Mouse (Mus musculus) testis, adult 2 months (tissue): ENCODE measurements around the gene Obox8. TPM values are rescaled to one million over a fixed set of nuclear protein-coding genes. Genes with fewer than 3 reads are reported as not detected.

Experiments used
- H3K27ac ChIP-seq: fragments of 200-500 bp; 2 replicates; pipeline ENCODE4 v1.5.1; 2012; ENCODE audit warnings: low read depth, low read length; ENCODE audit not compliant: control insufficient read depth, insufficient read depth
- H3K27me3 ChIP-seq: fragments of 200-500 bp; 2 replicates; pipeline ENCODE4 v1.6.1; 2012; ENCODE audit warnings: mild to moderate bottlenecking, low read length, moderate library complexity; ENCODE audit not compliant: control insufficient read depth, insufficient read depth
- H3K36me3 ChIP-seq: fragments of 200-500 bp; 2 replicates; pipeline ENCODE4 v1.6.1; 2012; ENCODE audit warnings: mild to moderate bottlenecking, low read length; ENCODE audit not compliant: control insufficient read depth, insufficient read depth
- H3K4me1 ChIP-seq: fragments of 200-500 bp; 2 replicates; pipeline ENCODE4 v1.6.1; 2012; ENCODE audit warnings: low read length; ENCODE audit not compliant: control insufficient read depth, insufficient read depth
- H3K4me3 ChIP-seq: fragments of 200-500 bp; 2 replicates; pipeline ENCODE4 v1.5.1; 2012; ENCODE audit warnings: low read depth, mild to moderate bottlenecking, low read length, moderate library complexity, mixed read lengths; ENCODE audit not compliant: control insufficient read depth
- CTCF ChIP-seq: fragments of 200-500 bp; IDR thresholded peaks from 2 replicates; pipeline ENCODE4 v1.5.1; 2012; ENCODE audit warnings: low read depth, mild to moderate bottlenecking, inconsistent platforms, low read length, moderate library complexity; ENCODE audit not compliant: control insufficient read depth, insufficient read depth, insufficient replicate concordance
- POLR2A ChIP-seq: fragments of 200-500 bp; IDR thresholded peaks from 2 replicates; pipeline ENCODE4 v1.6.1; 2012; ENCODE audit warnings: low read depth, mild to moderate bottlenecking, inconsistent platforms, low read length, moderate library complexity; ENCODE audit not compliant: control insufficient read depth
- polyA plus RNA-seq: library from polyadenylated mRNA; depleted of rRNA; stranded (reverse); fragments of >200 nt; gene quantifications from 2 replicates; pipeline ENCODE4 v1.2.3, GENCODE M21; 2012; rRNA removed

Gene Obox8
- not detected in 2 replicates for polyA plus RNA-seq

GRCm38 (mm10) chr7:14333457-14333856 lies at the start of gene Obox8:
TSS of gene Obox8 (minus strand) at chr7:14333557.
- Histone ChIP-seq H3K4me1 (no peaks in the 10 kb centered on the region), H3K27me3 (no peaks in the 10 kb centered on the region), H3K4me3 (no peak within 1 kb of the TSS), H3K36me3 (no peaks in the 10 kb centered on the region), H3K27ac (no peak within 1 kb of the TSS)
- TF ChIP-seq POLR2A: no peak
- TF ChIP-seq CTCF: no peak

- Histone ChIP-seq H3K27ac (no peak overlapping the region), H3K4me3 (no peak overlapping the region), H3K36me3 (no peaks in the 10 kb centered on the region), H3K4me1 (no peaks in the 10 kb centered on the region), H3K27me3 (no peaks in the 10 kb centered on the region)
- TF ChIP-seq CTCF (peak; percentile 34; the same call in 1 of the 2 replicates), POLR2A (no peak)
Observed at GRCm38 (mm10) chr7:14317209-14317608, 16.1 kb downstream of the Obox8 start.

- H3K36me3 ChIP-seq: no peaks in the 10 kb centered on the region
- no peak overlapping the region for H3K4me3 ChIP-seq
- no peaks in the 10 kb centered on the region for H3K27me3 ChIP-seq
- H3K4me1 ChIP-seq: no peaks in the 10 kb centered on the region
- no peak for TF ChIP-seq POLR2A
- no peak for TF ChIP-seq CTCF
- no peak overlapping the region for H3K27ac ChIP-seq
Observed at GRCm38 (mm10) chr7:14308671-14309070, 24.7 kb downstream of the Obox8 start.

GRCm38 (mm10) chr7:14307571-14307970 lies 25.8 kb downstream of the Obox8 start:
- no peaks in the 10 kb centered on the region for H3K4me1 ChIP-seq
- no peak overlapping the region for H3K4me3 ChIP-seq
- TF ChIP-seq POLR2A (no peak), CTCF (no peak)
- H3K27ac ChIP-seq: no peak overlapping the region
- H3K27me3 ChIP-seq: no peaks in the 10 kb centered on the region
- H3K36me3 ChIP-seq: no peaks in the 10 kb centered on the region

Other genes with a start within 250 kb of the Obox8 start
- not detected in 2 replicates for gene Sult2a3, start 210.5 kb downstream of the Obox8 start, polyA plus RNA-seq
- gene Sult2a6, start 78.7 kb downstream of the Obox8 start, polyA plus RNA-seq: not detected in 2 replicates
- gene Sult2a8, start 113.2 kb upstream of the Obox8 start, polyA plus RNA-seq: not detected in 2 replicates
- gene Sult2a7, start 160.7 kb upstream of the Obox8 start, polyA plus RNA-seq: 0.42 and 0.49 TPM in 2 replicates
- 0.07 TPM in 2 replicates for gene Vmn1r90, start 229.9 kb upstream of the Obox8 start, polyA plus RNA-seq